Mouse (Mus musculus) brown adipose tissue, adult 24 weeks (tissue): ENCODE measurements at regions not wholly inside any gene's neighbourhood (a gene's known extent, or its start where the extent isn't known, plus 50 kb on each side); places are given as distances from the start of the nearest gene placed in this dataset.

ENCODE experiments used
- H3K27ac ChIP-seq: fragments of 200-500 bp; replicated peaks from 2 replicates; pipeline ENCODE4 v1.5.1; 2012; ENCODE audit warnings: low read depth, mild to moderate bottlenecking, low read length
- H3K4me1 ChIP-seq: fragments of 200-500 bp; 2 replicates; pipeline ENCODE4 v1.6.1; 2012; ENCODE audit warnings: low read length, mixed read lengths; ENCODE audit not compliant: control insufficient read depth, insufficient read depth, insufficient read length
- H3K4me3 ChIP-seq: fragments of 200-500 bp; 2 replicates; pipeline ENCODE4 v1.5.1; 2012; ENCODE audit warnings: low read depth, mild to moderate bottlenecking, low read length, moderate library complexity; ENCODE audit not compliant: insufficient read depth

- no peak overlapping the region for H3K27ac ChIP-seq
- H3K4me3 ChIP-seq: no peak overlapping the region
- H3K4me1 ChIP-seq: no peaks in the 10 kb centered on the region
These were observed 151.6 kb upstream of the Ube2e3 start for GRCm38 (mm10) chr2:78716157-78716798.

- H3K4me3 ChIP-seq: no peak overlapping the region
- H3K27ac ChIP-seq: no peak overlapping the region
- no peaks in the 10 kb centered on the region for H3K4me1 ChIP-seq
These were observed 173.1 kb upstream of the Ube2e3 start for GRCm38 (mm10) chr2:78694851-78695250.

GRCm38 (mm10) chr2:78656668-78657067, 211.3 kb upstream of the Ube2e3 start:
- no peak overlapping the region for H3K27ac ChIP-seq
- H3K4me3 ChIP-seq: no peak overlapping the region
- no peaks in the 10 kb centered on the region for H3K4me1 ChIP-seq

GRCm38 (mm10) chr2:78655156-78655855, 212.6 kb upstream of the Ube2e3 start:
- Histone ChIP-seq H3K27ac (no peak overlapping the region), H3K4me1 (no peaks in the 10 kb centered on the region), H3K4me3 (no peak overlapping the region)

GRCm38 (mm10) chr2:78651549-78651948, 216.4 kb upstream of the Ube2e3 start:
- Histone ChIP-seq H3K4me3 (no peak overlapping the region), H3K27ac (no peak overlapping the region), H3K4me1 (no peaks in the 10 kb centered on the region)

GRCm38 (mm10) chr2:78640361-78640760, 227.6 kb upstream of the Ube2e3 start:
- Histone ChIP-seq H3K27ac (no peak overlapping the region), H3K4me3 (no peak overlapping the region), H3K4me1 (no peaks in the 10 kb centered on the region)

- Histone ChIP-seq H3K27ac (no peak overlapping the region), H3K4me1 (no peaks in the 10 kb centered on the region), H3K4me3 (no peak overlapping the region)
These were observed 242.7 kb upstream of the Ube2e3 start for GRCm38 (mm10) chr2:78625264-78625663.

- Histone ChIP-seq H3K27ac (no peak overlapping the region), H3K4me1 (no peaks in the 10 kb centered on the region), H3K4me3 (no peak overlapping the region)
These were observed 261.5 kb upstream of the Ube2e3 start for GRCm38 (mm10) chr2:78606388-78606787.

GRCm38 (mm10) chr2:78600753-78601152, 267.2 kb upstream of the Ube2e3 start:
- no peak overlapping the region for H3K4me3 ChIP-seq
- no peak overlapping the region for H3K27ac ChIP-seq
- no peaks in the 10 kb centered on the region for H3K4me1 ChIP-seq

- no peak overlapping the region for H3K4me3 ChIP-seq
- no peak overlapping the region for H3K27ac ChIP-seq
- H3K4me1 ChIP-seq: no peaks in the 10 kb centered on the region
These were observed 269.9 kb upstream of the Ube2e3 start for GRCm38 (mm10) chr2:78598039-78598438.

GRCm38 (mm10) chr2:78596251-78596650, 271.7 kb upstream of the Ube2e3 start:
- Histone ChIP-seq H3K27ac (no peak overlapping the region), H3K4me3 (no peak overlapping the region), H3K4me1 (no peaks in the 10 kb centered on the region)

- H3K4me3 ChIP-seq: no peak overlapping the region
- no peak overlapping the region for H3K27ac ChIP-seq
- H3K4me1 ChIP-seq: no peaks in the 10 kb centered on the region
These were observed 287.9 kb upstream of the Ube2e3 start for GRCm38 (mm10) chr2:78580013-78580412.

- H3K27ac ChIP-seq: no peak overlapping the region
- H3K4me3 ChIP-seq: no peak overlapping the region
- no peaks in the 10 kb centered on the region for H3K4me1 ChIP-seq
These were observed 295.4 kb upstream of the Ube2e3 start for GRCm38 (mm10) chr2:78572492-78572891.

GRCm38 (mm10) chr2:78558128-78558527, 309.8 kb upstream of the Ube2e3 start:
- Histone ChIP-seq H3K4me3 (no peak overlapping the region), H3K27ac (no peak overlapping the region), H3K4me1 (no peaks in the 10 kb centered on the region)

GRCm38 (mm10) chr2:78551085-78551484, 316.8 kb upstream of the Ube2e3 start:
- Histone ChIP-seq H3K4me1 (no peaks in the 10 kb centered on the region), H3K27ac (no peak overlapping the region)

More at GRCm38 (mm10) chr2:78551085-78551484, 316.8 kb upstream of the Ube2e3 start:
- no peak overlapping the region for H3K4me3 ChIP-seq
